Mouse (Mus musculus): ENCODE results near the gene Nol4l.

DNA sequence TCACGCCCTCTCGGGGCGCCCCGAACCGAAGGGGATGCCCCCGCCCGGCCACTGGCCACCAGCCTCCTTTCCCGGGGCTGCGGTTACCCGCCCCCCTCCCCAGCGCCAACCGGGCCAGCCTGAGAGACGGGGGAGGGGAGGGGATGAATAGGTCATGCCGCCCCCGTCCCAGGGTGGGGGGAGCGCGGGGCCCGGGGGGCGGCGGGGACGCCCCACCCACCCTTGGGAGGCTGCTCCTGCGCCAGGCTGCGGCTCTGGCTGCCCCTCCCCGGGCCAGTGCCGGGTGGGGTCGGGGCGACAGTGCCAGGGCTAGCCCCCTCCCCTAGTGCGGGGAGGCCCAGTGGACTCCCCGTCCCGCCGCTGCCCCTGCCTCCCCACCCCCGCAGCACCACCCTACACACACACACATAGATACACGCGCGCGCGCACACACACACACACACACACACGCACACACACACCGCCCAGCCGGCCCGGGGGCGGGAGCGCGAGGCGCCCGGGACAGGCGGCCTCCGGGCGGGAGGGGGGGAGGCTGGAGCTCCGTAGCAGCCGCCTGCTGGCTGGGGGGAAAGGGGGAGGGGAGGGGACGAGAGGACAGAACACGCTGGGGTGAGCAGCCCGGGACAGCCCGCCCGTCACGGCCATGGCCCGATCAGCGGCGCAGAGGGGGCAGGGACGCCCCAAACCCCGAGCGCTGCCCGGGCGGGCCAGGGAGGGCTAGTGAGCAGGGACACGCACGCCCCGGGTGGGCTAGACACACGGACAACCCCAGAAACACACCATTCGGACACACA is 1.0 kb downstream of the Nol4l start:
- no peak for TF ChIP-seq ZMIZ1 (IDR thresholded peaks at IDR 0.05; ENCODE audit: low read depth, low read length)
- 0 out of 6 replicates have a peak, but pooled peaks of 1 of the 3 experiments have one; percentile 4 for TF ChIP-seq CTCF (IDR thresholded peaks at IDR 0.05 in 2 of 3, conservative IDR thresholded peaks at IDR 0.05 in 1 of 3; ENCODE audit: control insufficient read depth in 1 of 3, insufficient read depth in 1 of 3, low read depth in 2 of 3, low read length in 3 of 3, poor library complexity in 1 of 3, severe bottlenecking in 1 of 3)
- no peak for TF ChIP-seq EP300 (IDR thresholded peaks at IDR 0.05; ENCODE audit: low read depth in 1 of 2, low read length in 2 of 2)
- no peak for TF ChIP-seq ETS1 (IDR thresholded peaks at IDR 0.05; ENCODE audit: low read depth, low read length)
- no peak for TF ChIP-seq TBP (IDR thresholded peaks at IDR 0.05; ENCODE audit: low read depth, low read length)
- TF ChIP-seq E2F4 (IDR thresholded peaks at IDR 0.05; ENCODE audit: borderline replicate concordance, low read depth, low read length): no peak

Data from MEL (cell line).